Mouse (Mus musculus): ENCODE results near the gene L3hypdh. TPM values are rescaled to one million over a fixed set of nuclear protein-coding genes. Genes with fewer than 3 reads are reported as not detected.

L3hypdh gene
- polyA plus RNA-seq, 1 experiment from 2014 or later: 5.2 TPM

Small RNA genes lying within 50 kb of the gene (microRNA-seq; reads per million reads assigned to microRNA genes)
- gene Gm24466: not detected

Other genes starting within 250 kb of the L3hypdh start
- 0.18 and 0.25 TPM in 2 replicates for gene Gpr135, start 14.3 kb downstream of the L3hypdh start, polyA plus RNA-seq (2016; fragmentation: Nextera tagmentation; extraction: Ambion mirVana)
- gene Jkamp, start 150 bp upstream of the L3hypdh start, polyA plus RNA-seq (2016; fragmentation: Nextera tagmentation; extraction: Ambion mirVana): 22.1 and 22.9 TPM in 2 replicates
- not detected in 2 replicates for gene Ccdc175, start 99.6 kb upstream of the L3hypdh start, polyA plus RNA-seq (2016; fragmentation: Nextera tagmentation; extraction: Ambion mirVana)